Mouse (Mus musculus) MN1 (cell line): ENCODE measurements around the gene Mecp2.

ENCODE experiments used
- DNase-seq: peaks from one replicate; pipeline ENCODE4 v3.0.0-alpha.2; 2016; ENCODE audit warnings: low spot score

Gene Mecp2

DNA sequence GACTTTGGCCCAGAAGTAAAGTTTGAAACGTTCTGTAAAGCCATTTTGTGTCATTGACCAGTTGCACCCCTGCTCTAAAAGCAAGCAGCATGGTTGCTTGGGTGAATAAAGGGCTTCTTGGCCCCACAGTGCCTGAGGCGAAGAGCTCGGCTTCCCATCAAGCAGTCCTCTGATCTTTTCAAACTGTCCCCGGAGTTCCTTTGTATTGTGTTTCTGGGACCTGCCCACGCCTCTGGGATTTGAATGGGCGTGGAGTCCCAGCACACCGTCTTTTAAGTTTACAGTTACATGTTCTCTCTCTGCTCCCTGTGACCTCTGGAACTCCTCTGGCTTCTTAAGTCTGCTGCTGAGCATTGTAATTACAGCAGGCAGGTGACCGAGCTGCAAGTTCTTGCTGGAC, 127.1 kb downstream of the Mecp2 start:
- no peak for DNase-seq

DNA sequence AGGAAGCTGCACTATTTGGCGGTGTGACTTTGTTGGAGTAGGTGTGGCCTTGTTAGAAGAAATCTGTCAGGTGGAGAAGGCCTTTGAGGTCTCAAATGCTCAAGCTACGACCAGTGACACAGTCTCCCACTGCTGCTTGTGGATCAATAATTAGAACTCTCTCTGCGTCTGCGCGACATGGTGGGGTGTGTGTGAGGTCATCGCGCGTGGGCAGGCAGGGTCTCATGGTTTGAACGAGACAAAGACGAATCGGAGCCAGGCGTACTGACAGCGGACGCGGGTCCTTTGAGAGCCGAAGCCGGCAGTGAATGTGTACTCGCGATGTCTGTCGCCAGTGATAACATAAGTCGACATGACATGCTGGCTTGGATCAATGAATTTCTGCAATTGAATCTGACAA, 128.8 kb downstream of the Mecp2 start:
- peak; percentile 34 for DNase-seq

DNA sequence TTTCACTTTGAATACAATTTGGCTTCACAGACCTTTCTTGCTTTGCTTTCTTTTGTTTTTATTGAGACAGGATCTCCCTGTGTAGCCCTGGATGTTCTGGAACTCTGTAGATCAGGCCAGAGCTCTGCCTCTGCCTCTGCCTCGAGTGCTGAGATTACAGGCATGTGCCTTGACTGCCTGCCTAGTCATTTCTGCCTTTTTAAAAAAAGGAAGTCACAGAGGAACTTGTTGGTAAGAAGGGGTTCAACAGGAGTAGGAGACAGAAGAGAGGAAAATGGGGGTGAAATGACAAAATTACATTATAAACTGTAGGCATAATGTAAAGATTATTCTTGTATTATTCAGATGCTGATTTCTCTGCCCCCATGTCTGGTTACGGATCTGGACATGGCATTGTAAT, 131.5 kb downstream of the Mecp2 start:
- DNase-seq = no peak

DNA sequence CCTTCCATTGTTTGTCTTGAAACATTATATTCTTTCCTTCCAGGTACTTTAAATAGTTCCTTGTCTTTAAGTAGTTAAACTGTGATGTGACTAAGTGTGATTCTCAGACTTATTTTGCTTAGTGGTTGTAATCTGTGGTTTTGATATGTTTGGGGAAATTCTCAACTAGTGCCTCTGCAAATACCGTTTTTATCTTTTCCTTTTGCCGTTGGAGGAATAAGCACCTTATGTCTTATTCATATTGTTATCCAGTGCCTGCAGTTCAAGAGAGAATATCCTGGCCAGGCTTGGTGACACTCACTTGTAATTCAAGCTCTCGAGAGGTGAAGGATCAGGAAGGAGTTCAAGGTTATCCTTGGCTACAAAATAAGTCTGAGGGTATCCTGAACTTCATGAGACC, 134.1 kb downstream of the Mecp2 start:
- no peak for DNase-seq

DNA sequence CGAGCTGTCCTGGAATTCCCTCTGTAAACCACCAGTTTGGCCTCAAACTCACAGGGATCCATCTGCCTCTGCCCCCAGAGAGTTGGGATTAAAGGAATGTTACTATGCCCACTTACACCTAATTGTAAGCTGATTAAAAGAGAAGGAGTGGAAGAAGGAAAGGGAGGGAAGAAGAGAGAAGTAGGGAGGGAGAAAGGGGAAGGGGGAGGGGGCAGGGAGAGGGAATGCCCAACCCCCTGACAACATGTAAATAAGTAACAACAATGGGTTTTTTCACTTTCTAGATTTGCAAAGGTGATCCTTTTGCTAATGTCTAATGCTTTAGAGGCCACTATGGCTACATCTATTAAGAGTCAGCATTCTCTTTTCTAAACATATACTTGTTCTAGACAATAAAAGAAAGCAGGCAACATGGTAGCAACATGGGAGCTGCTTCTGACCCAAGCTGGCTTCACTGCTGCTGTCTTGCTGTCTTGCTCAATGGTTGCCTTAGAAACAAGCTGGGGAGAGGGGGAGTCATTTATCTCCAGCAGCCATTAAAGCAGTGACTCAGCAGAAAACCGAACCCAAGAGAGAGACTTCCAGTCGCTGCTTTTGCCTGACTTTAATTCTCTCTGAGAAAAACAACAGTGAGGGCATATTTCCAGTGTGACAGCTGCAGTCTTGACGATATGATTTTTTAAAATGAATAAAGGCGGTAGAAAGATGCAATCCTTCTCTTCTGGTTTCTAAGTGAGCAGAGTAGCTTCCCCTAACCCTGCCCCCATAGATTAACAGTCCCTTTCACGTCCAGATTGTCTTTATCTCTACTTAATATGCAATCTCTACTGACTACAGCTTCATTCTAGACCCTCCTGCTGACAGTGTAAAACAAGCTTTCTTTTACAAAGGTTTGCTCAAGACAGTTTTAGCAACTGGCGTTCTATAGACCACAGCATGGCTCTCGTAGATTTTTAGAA, 136.0 kb downstream of the Mecp2 start:
- DNase-seq = peak; percentile 80

DNA sequence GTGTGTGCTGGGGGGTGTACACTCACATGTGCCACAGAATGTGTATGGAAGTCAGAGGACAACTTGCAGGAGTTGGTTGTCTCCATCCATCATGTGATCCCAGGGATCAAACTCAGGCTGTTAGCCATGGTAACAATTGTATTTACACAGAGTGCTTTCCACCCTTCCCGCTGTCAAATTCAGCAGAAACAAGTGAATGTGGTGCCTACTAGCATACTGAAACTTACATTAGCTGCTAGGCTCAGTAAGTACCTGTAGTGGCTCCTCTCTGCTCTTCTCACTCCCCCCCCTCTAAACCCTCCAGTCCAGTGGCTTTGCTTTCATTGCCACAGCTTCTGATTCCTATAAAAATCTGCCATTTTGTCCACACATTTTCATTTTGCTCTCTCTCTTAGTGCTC, 157.4 kb downstream of the Mecp2 start:
- no peak for DNase-seq
